In the genomic region with DNA sequence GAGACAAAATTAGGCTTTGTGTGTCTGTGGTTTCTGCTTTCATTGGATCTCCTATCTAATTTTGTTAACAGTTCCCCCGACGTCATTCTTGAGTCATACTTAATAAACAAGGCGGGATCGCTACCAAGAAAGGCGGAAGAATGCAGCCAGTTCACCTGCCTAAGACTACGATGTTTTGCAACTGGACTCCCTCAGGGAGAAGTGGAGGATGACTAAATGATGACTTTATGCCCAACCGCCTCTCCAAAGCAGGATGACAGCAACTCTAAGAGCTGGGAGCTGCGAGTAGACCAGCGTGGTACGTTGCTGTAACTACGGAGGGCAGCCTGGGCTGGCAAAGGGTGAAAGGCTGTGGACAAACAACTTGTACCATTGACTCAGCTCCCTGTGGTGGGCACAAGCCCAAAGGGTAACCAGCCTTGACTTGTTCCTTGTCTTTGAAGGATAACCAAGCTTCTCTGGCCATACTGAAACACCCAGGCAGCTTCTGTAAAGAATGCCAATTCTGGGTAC, we compare ENCODE assay signal across 16 mouse cellular contexts. TPM values are rescaled to one million over a fixed set of nuclear protein-coding genes. Genes with fewer than 3 reads are reported as not detected.
A peak's percentile ranks its signal among the peaks of the same experiment; 100 is the strongest.
DNase-seq lines count a peak whose midpoint lies in the region.
"Had no signal": no experiment of that assay in that cellular context is flagged by ENCODE, and none has a peak within 500 bp of the region (broad histone marks: within the 10 kb centered on the region; RNA-seq: fewer than 3 reads in every experiment).

No protein-coding gene starts in this region.

- DNase-seq in lung, adult 18-20 months, result peak; percentile 41 to 68
- DNase-seq in lung, postnatal 14 days, result no peak
- peak; percentile 17 to 18 for DNase-seq in urinary bladder, adult 18-20 months (ENCODE audit: low spot score in 2 of 2)
- no peak for DNase-seq in urinary bladder, postnatal 10 days (ENCODE audit: low spot score)
- peak; percentile 58 for DNase-seq in gonadal fat pad, adult 2 months (ENCODE audit: low read depth)
- DNase-seq in urinary bladder, postnatal 25 days (ENCODE audit: low spot score), result peak; percentile 6
- no peak for DNase-seq in thymus, postnatal 10 days (ENCODE audit: low spot score in 2 of 2)
- DNase-seq in adrenal gland, postnatal 10 days, result no peak
- DNase-seq: cerebellum, adult 18-20 months; cerebellum, postnatal 25 days; embryo, embryonic 11 days; heart, adult 18-20 months; heart, postnatal 4 days; kidney, adult 11 months; thymus, postnatal 36 days had no signal

RNA-seq across cellular contexts. Expression of a gene that starts 24.2 kb away (rescaled TPM):
- polyA plus RNA-seq in gonadal fat pad, adult 2 months (2012; rRNA removed), result 4.2 and 5.0 TPM in 2 replicates
- total RNA-seq in adrenal gland, postnatal 10 days (2021), result 10 to 100 TPM; 15.7 to 29.4 TPM
- polyA plus RNA-seq: macrophage had no signal

Comparison
In these comparisons a context has a peak if more than half of its experiments do, and no peak if none do; other contexts are left out.
1. DNase-seq: peak in lung, adult 18-20 months (2 of 2), urinary bladder, adult 18-20 months (2 of 2), gonadal fat pad, adult 2 months (single experiment) and urinary bladder, postnatal 25 days (single experiment); none in lung, postnatal 14 days (single experiment), urinary bladder, postnatal 10 days (single experiment), thymus, postnatal 10 days (0 of 2) and adrenal gland, postnatal 10 days (single experiment).